Comparison of ENCODE assay signal across 26 mouse cellular contexts in genomic region chr4:67833397-67833796, GRCm38 (mm10).
DNase-seq lines count a peak whose midpoint lies in the region; ATAC-seq lines count a peak whose summit lies in the region.
"Had no signal": no experiment of that assay in that cellular context is flagged by ENCODE, and none has a peak within 500 bp of the region (broad histone marks: within the 10 kb centered on the region; RNA-seq: fewer than 3 reads in every experiment).

No protein-coding gene starts in this region.

- H3K9ac ChIP-seq in heart, embryonic 16.5 days (ENCODE audit: low read length), result no peak overlapping the region
- H3K9ac ChIP-seq: limb, embryonic 15.5 days; liver, embryonic 15.5 days; lung, embryonic 15.5 days; midbrain, embryonic 13.5 days; stomach, embryonic 15.5 days had no signal

- 44% methylated on average over 4 of the region's 4 CpGs for WGBS in heart, embryonic 16.5 days

- no peaks in the 10 kb centered on the region for H3K27me3 ChIP-seq in heart, embryonic 16.5 days (ENCODE audit: control insufficient read depth, insufficient read depth, low read length)
- H3K27me3 ChIP-seq: limb, embryonic 15.5 days; liver, embryonic 15.5 days; lung, embryonic 15.5 days; megakaryocyte, embryonic 14.5 days; midbrain, embryonic 13.5 days; stomach, embryonic 15.5 days had no signal

- no peak for ATAC-seq in heart, embryonic 16.5 days (replicated peaks; ENCODE audit: extremely low read depth, insufficient read depth, low FRiP score)
- ATAC-seq: hindbrain, postnatal 0 days; intestine, postnatal 0 days; midbrain, embryonic 13.5 days had no signal

- H3K27ac ChIP-seq in heart, embryonic 16.5 days (ENCODE audit: low read length), result no peak overlapping the region
- H3K27ac ChIP-seq: forebrain, embryonic 10.5 days; heart, adult 2 months; hindbrain, postnatal 0 days; layer of hippocampus, adult 2 months; limb, embryonic 15.5 days; liver, embryonic 15.5 days; lung, embryonic 15.5 days; midbrain, embryonic 13.5 days; stomach, embryonic 15.5 days had no signal

- no peaks in the 10 kb centered on the region for H3K9me3 ChIP-seq in heart, embryonic 16.5 days (replicated peaks; ENCODE audit: control insufficient read depth, low read length)
- H3K9me3 ChIP-seq: forebrain, embryonic 10.5 days; limb, embryonic 15.5 days; liver, embryonic 15.5 days; lung, embryonic 15.5 days; megakaryocyte, embryonic 14.5 days; midbrain, embryonic 13.5 days; stomach, embryonic 15.5 days had no signal

- 0 out of 2 replicates have a peak overlapping the region, but pooled peaks have one; percentile 29 for H3K4me2 ChIP-seq in heart, embryonic 16.5 days (ENCODE audit: low read depth, low read length)
- H3K4me2 ChIP-seq: limb, embryonic 15.5 days; liver, embryonic 15.5 days; lung, embryonic 15.5 days; midbrain, embryonic 13.5 days; stomach, embryonic 15.5 days had no signal

- H3K4me3 ChIP-seq in heart, embryonic 16.5 days (ENCODE audit: low read length), result no peak overlapping the region
- H3K4me3 ChIP-seq: forebrain, embryonic 10.5 days; heart, adult 2 months; layer of hippocampus, adult 2 months; limb, embryonic 15.5 days; liver, embryonic 15.5 days; lung, embryonic 15.5 days; megakaryocyte, embryonic 14.5 days; midbrain, embryonic 13.5 days; stomach, embryonic 15.5 days had no signal

- peak; percentile 14 for DNase-seq in cerebellum, adult 9-10 months
- DNase-seq in cerebellum, adult 8-10 months, result no peak
- no peak for DNase-seq in heart, adult 11 months
- DNase-seq in right cerebral cortex, adult 18-20 months, result peak; percentile 14
- no peak for DNase-seq in right cerebral cortex, postnatal 14 days
- no peak for DNase-seq in spleen, adult 12 weeks (ENCODE audit: low spot score)
- DNase-seq: adrenal gland, postnatal 10 days; gastrocnemius, postnatal 14 days; heart, adult 2 months; heart, postnatal 10 days; kidney, postnatal 25 days; lung, postnatal 36 days; right cerebral cortex, postnatal 25 days; thymus, adult 18-20 months; thymus, postnatal 36 days had no signal

- H3K4me1 ChIP-seq in heart, embryonic 16.5 days (ENCODE audit: control insufficient read depth, insufficient read depth, low read length), result peaks cover 7% of the 10 kb centered on the region; the same call in 1 of the 2 replicates
- H3K4me1 ChIP-seq: forebrain, embryonic 10.5 days; limb, embryonic 15.5 days; liver, embryonic 15.5 days; lung, embryonic 15.5 days; megakaryocyte, embryonic 14.5 days; midbrain, embryonic 13.5 days; stomach, embryonic 15.5 days had no signal

- H3K36me3 ChIP-seq in heart, embryonic 16.5 days (ENCODE audit: control insufficient read depth, insufficient read depth), result no peaks in the 10 kb centered on the region
- H3K36me3 ChIP-seq: forebrain, embryonic 10.5 days; limb, embryonic 15.5 days; liver, embryonic 15.5 days; lung, embryonic 15.5 days; midbrain, embryonic 13.5 days; stomach, embryonic 15.5 days had no signal

Comparison
In these comparisons a context has a peak if more than half of its experiments do, and no peak if none do; other contexts are left out.
1. DNase-seq: peak in cerebellum, adult 9-10 months (single experiment) and right cerebral cortex, adult 18-20 months (single experiment); none in cerebellum, adult 8-10 months (single experiment), heart, adult 11 months (single experiment), right cerebral cortex, postnatal 14 days (single experiment) and spleen, adult 12 weeks (single experiment).